9 mouse cellular contexts compared by ENCODE assay signal in the genomic region with DNA sequence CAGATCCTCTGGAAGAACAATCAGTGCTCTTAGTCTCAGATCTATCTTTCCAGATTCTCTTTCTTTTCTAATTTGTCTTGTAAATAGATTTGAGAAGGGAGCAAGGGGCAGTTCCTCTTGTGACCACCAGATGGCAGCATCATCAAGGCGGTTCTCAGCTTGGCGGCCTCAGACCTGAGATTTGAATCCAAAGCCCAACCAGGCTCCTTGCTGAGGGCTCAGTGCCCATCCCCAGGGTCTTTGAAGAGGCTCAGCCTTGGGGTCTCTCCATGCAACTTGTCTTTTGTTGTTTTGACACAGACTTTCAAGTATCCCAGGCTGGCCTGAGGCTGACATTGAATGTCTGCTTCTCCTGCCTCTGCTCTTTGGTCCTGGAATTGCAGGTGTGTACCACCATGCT. TPM values are rescaled to one million over a fixed set of nuclear protein-coding genes. Genes with fewer than 3 reads are reported as not detected.
DNase-seq lines count a peak whose midpoint lies in the region; ATAC-seq and TF ChIP-seq lines count a peak whose summit lies in the region.
"Had no signal": no experiment of that assay in that cellular context is flagged by ENCODE, and none has a peak within 500 bp of the region (broad histone marks: within the 10 kb centered on the region; RNA-seq: fewer than 3 reads in every experiment).

No protein-coding gene starts in this region.

- H3K9me3 ChIP-seq in intestine, embryonic 14.5 days (ENCODE audit: control insufficient read depth, low read length): no peaks in the 10 kb centered on the region
- no peaks in the 10 kb centered on the region for H3K9me3 ChIP-seq in intestine, embryonic 15.5 days
- H3K9me3 ChIP-seq: limb, embryonic 13.5 days had no signal

- H3K4me3 ChIP-seq in intestine, embryonic 14.5 days (ENCODE audit: low read depth, low read length): no peak overlapping the region
- no peak overlapping the region for H3K4me3 ChIP-seq in intestine, embryonic 15.5 days (replicated peaks)
- H3K4me3 ChIP-seq in C2C12 (ENCODE audit: insufficient read depth, poor library complexity, severe bottlenecking): no peak overlapping the region
- H3K4me3 ChIP-seq: limb, embryonic 13.5 days had no signal

- H3K4me1 ChIP-seq in intestine, embryonic 14.5 days (replicated peaks; ENCODE audit: control insufficient read depth, insufficient read depth, low read length): no peaks in the 10 kb centered on the region
- peaks cover 3% of the 10 kb centered on the region; the same call in 1 of the 2 replicates for H3K4me1 ChIP-seq in intestine, embryonic 15.5 days (replicated peaks)

- no peaks in the 10 kb centered on the region for H3K79me2 ChIP-seq in C2C12 (ENCODE audit: control insufficient read depth, insufficient read depth)

- H3K27ac ChIP-seq in intestine, embryonic 14.5 days (ENCODE audit: low read depth): no peak overlapping the region
- no peak overlapping the region for H3K27ac ChIP-seq in intestine, embryonic 15.5 days
- H3K27ac ChIP-seq: limb, embryonic 13.5 days had no signal

- no peaks in the 10 kb centered on the region for H3K36me3 ChIP-seq in intestine, embryonic 14.5 days (ENCODE audit: control insufficient read depth, insufficient read depth, low read length)
- no peaks in the 10 kb centered on the region for H3K36me3 ChIP-seq in intestine, embryonic 15.5 days
- no peaks in the 10 kb centered on the region for H3K36me3 ChIP-seq in C2C12 (ENCODE audit: control insufficient read depth, insufficient read depth)
- H3K36me3 ChIP-seq: limb, embryonic 13.5 days had no signal

- 5% methylated on average over 2 of the region's 2 CpGs for WGBS in intestine, embryonic 14.5 days
- 2% methylated on average over 2 of the region's 2 CpGs for WGBS in intestine, embryonic 15.5 days

- TF ChIP-seq CTCF in C2C12 (IDR thresholded peaks at IDR 0.05; ENCODE audit: control insufficient read depth, insufficient read depth, insufficient read length): peak; percentile 56

- peak; percentile 80 for DNase-seq in intestine, embryonic 14.5 days (ENCODE audit: low spot score)
- peak; percentile 23 for DNase-seq in MEL-GATA-1-ER (ENCODE audit: extremely low read depth, low read depth)
- peak; percentile 73 to 78 for DNase-seq in cerebellum, postnatal 25 days
- DNase-seq in layer of hippocampus, postnatal 10 days (ENCODE audit: low spot score in 2 of 2): peak; percentile 75 to 78
- peak; percentile 79 for DNase-seq in naive thymus-derived CD4-positive, alpha-beta T cell, adult 2 months (ENCODE audit: low read depth)
- DNase-seq in urinary bladder, adult 18-20 months (ENCODE audit: low spot score in 2 of 2): no peak

- H3K9ac ChIP-seq in intestine, embryonic 14.5 days (ENCODE audit: low read length): no peak overlapping the region
- H3K9ac ChIP-seq in intestine, embryonic 15.5 days: no peak overlapping the region
- H3K9ac ChIP-seq: limb, embryonic 13.5 days had no signal

- H3K79me3 ChIP-seq in C2C12 (ENCODE audit: low read depth): no peaks in the 10 kb centered on the region

- H3ac ChIP-seq in C2C12 (ENCODE audit: control insufficient read depth, insufficient read length, low read depth): no peak overlapping the region

- ATAC-seq in intestine, embryonic 14.5 days (replicated peaks; ENCODE audit: low FRiP score, low TSS enrichment, low read depth): no peak
- ATAC-seq in intestine, embryonic 15.5 days: no peak

- H3K4me2 ChIP-seq in intestine, embryonic 14.5 days (ENCODE audit: low read length): no peak overlapping the region
- no peak overlapping the region for H3K4me2 ChIP-seq in intestine, embryonic 15.5 days (replicated peaks)
- H3K4me2 ChIP-seq: limb, embryonic 13.5 days had no signal

- H3K27me3 ChIP-seq in intestine, embryonic 14.5 days (replicated peaks; ENCODE audit: control insufficient read depth, insufficient read depth, low read length): peaks cover 82% of the 10 kb centered on the region
- H3K27me3 ChIP-seq in intestine, embryonic 15.5 days (replicated peaks): peaks cover 78% of the 10 kb centered on the region
- H3K27me3 ChIP-seq in C2C12 (ENCODE audit: control insufficient read depth, insufficient read depth, insufficient read length): peaks cover 45% of the 10 kb centered on the region

TF ChIP-seq in C2C12, 6 proteins besides CTCF, POLR2A, EP300 and RAD21:
- TF ChIP-seq MYOD1 (IDR thresholded peaks at IDR 0.05; ENCODE audit: control insufficient read depth, insufficient read length, low read depth): no peak
- TF ChIP-seq MAX (IDR thresholded peaks at IDR 0.05): no peak
- TF ChIP-seq MYOG (IDR thresholded peaks at IDR 0.05; ENCODE audit: control insufficient read depth, extremely low read depth, insufficient read length): no peak
- no peak for TF ChIP-seq USF1 (IDR thresholded peaks at IDR 0.05; ENCODE audit: low read depth)
- no peak for TF ChIP-seq CEBPB (IDR thresholded peaks at IDR 0.05; ENCODE audit: low read depth)
- no peak for TF ChIP-seq FOSL1 (IDR thresholded peaks at IDR 0.05; ENCODE audit: insufficient read depth, low read length, poor library complexity, severe bottlenecking)

RNA-seq across cellular contexts. Expression of gene Fbxo2, which starts 10.4 kb away (rescaled TPM):
- polyA plus RNA-seq in intestine, embryonic 14.5 days (2014; fragmentation: Nextera tagmentation; extraction: Ambion mirVana): 0.50 and 0.65 TPM in 2 replicates
- 0.51 and 0.58 TPM in 2 replicates for polyA plus RNA-seq in intestine, embryonic 15.5 days (2015; fragmentation: Nextera tagmentation; extraction: Ambion mirVana)
- 14.2 TPM for polyA plus RNA-seq in C2C12 (2012; fragmentation: generic; extraction: Trizol)
- total RNA-seq in layer of hippocampus, postnatal 10 days (2021): 10 to 100 TPM; 45.9 to 49.7 TPM

RNA-seq across cellular contexts. Expression of gene Fbxo44, which starts 10.6 kb away (rescaled TPM):
- 13.3 and 14.2 TPM in 2 replicates for polyA plus RNA-seq in intestine, embryonic 14.5 days (2014; fragmentation: Nextera tagmentation; extraction: Ambion mirVana)
- 6.8 and 7.2 TPM in 2 replicates for polyA plus RNA-seq in intestine, embryonic 15.5 days (2015; fragmentation: Nextera tagmentation; extraction: Ambion mirVana)
- polyA plus RNA-seq in C2C12 (2012; fragmentation: generic; extraction: Trizol): 2.1 TPM
- 10 to 100 TPM; 86.6 to 87.7 TPM for total RNA-seq in layer of hippocampus, postnatal 10 days (2021)

RNA-seq across cellular contexts. Expression of gene Fbxo6, which starts 18.9 kb away (rescaled TPM):
- 12.6 and 13.2 TPM in 2 replicates for polyA plus RNA-seq in intestine, embryonic 14.5 days (2014; fragmentation: Nextera tagmentation; extraction: Ambion mirVana)
- 16.0 and 17.9 TPM in 2 replicates for polyA plus RNA-seq in intestine, embryonic 15.5 days (2015; fragmentation: Nextera tagmentation; extraction: Ambion mirVana)
- polyA plus RNA-seq in C2C12 (2012; fragmentation: generic; extraction: Trizol): 54.4 TPM
- 10 to 100 TPM; 22.6 to 26.3 TPM for total RNA-seq in layer of hippocampus, postnatal 10 days (2021)

RNA-seq across cellular contexts. Expression of gene Draxin, which starts 40.3 kb away (rescaled TPM):
- polyA plus RNA-seq in intestine, embryonic 14.5 days (2014; fragmentation: Nextera tagmentation; extraction: Ambion mirVana): 0.19 and 0.34 TPM in 2 replicates
- polyA plus RNA-seq in intestine, embryonic 15.5 days (2015; fragmentation: Nextera tagmentation; extraction: Ambion mirVana): 0.15 and 0.24 TPM in 2 replicates
- 0.01 TPM for polyA plus RNA-seq in C2C12 (2012; fragmentation: generic; extraction: Trizol)
- 10 to 100 TPM in 1 of 2 experiments, 1 to 10 TPM in 1; 9.9 to 10.8 TPM for total RNA-seq in layer of hippocampus, postnatal 10 days (2021)

RNA-seq across cellular contexts. Expression of gene Mad2l2, which starts 40.7 kb away (rescaled TPM):
- polyA plus RNA-seq in intestine, embryonic 14.5 days (2014; fragmentation: Nextera tagmentation; extraction: Ambion mirVana): 47.5 and 48.1 TPM in 2 replicates
- 32.9 and 33.9 TPM in 2 replicates for polyA plus RNA-seq in intestine, embryonic 15.5 days (2015; fragmentation: Nextera tagmentation; extraction: Ambion mirVana)
- polyA plus RNA-seq in C2C12 (2012; fragmentation: generic; extraction: Trizol): 35.6 TPM
- total RNA-seq in layer of hippocampus, postnatal 10 days (2021): 10 to 100 TPM; 24.1 to 26.5 TPM

Comparison
In these comparisons a context has a peak if more than half of its experiments do, and no peak if none do; other contexts are left out.
1. DNase-seq: peak in intestine, embryonic 14.5 days (single experiment), MEL-GATA-1-ER (single experiment), cerebellum, postnatal 25 days (2 of 2), layer of hippocampus, postnatal 10 days (2 of 2) and naive thymus-derived CD4-positive, alpha-beta T cell, adult 2 months (single experiment); none in urinary bladder, adult 18-20 months (0 of 2).